Mouse (Mus musculus): ENCODE measurements at regions not wholly inside any gene's neighbourhood (a gene's known extent, or its start where the extent isn't known, plus 50 kb on each side); places are given as distances from the start of the nearest gene placed in this dataset.

GRCm38 (mm10) chr3:80501117-80501516 is 301.5 kb downstream of the Gria2 start:
- ATAC-seq = no peak
- H3K27me3 ChIP-seq (ENCODE audit: insufficient read depth, low read length) = no peaks in the 10 kb centered on the region
- WGBS = 50% methylated on average over 1 of the region's 1 CpGs

GRCm38 (mm10) chr3:80496556-80496955 is 306.1 kb downstream of the Gria2 start:
- Histone ChIP-seq H3K4me1 (ENCODE audit: insufficient read depth, low read length) (no peaks in the 10 kb centered on the region), H3K4me3 (ENCODE audit: low read length) (no peak overlapping the region), H3K27me3 (ENCODE audit: insufficient read depth, low read length) (no peaks in the 10 kb centered on the region), H3K36me3 (ENCODE audit: insufficient read depth, low read length) (no peaks in the 10 kb centered on the region), H3K27ac (no peak overlapping the region), H3K9ac (replicated peaks; ENCODE audit: low read length) (no peak overlapping the region), H3K9me3 (ENCODE audit: low read length) (no peaks in the 10 kb centered on the region), H3K4me2 (ENCODE audit: low read depth, low read length) (no peak overlapping the region)
- DNase-seq (ENCODE audit: low spot score) (no peak), ATAC-seq (no peak)
- 81% methylated on average over 2 of the region's 2 CpGs for WGBS
- no peak for TF ChIP-seq CTCF (IDR thresholded peaks at IDR 0.05; ENCODE audit: low read depth)

More at GRCm38 (mm10) chr3:80501117-80501516, 301.5 kb downstream of the Gria2 start:
- Histone ChIP-seq H3K27ac (no peak overlapping the region), H3K9me3 (ENCODE audit: low read length) (no peaks in the 10 kb centered on the region), H3K4me3 (ENCODE audit: low read length) (no peak overlapping the region), H3K9ac (replicated peaks; ENCODE audit: low read length) (no peak overlapping the region), H3K4me1 (ENCODE audit: insufficient read depth, low read length) (no peaks in the 10 kb centered on the region), H3K4me2 (ENCODE audit: low read depth, low read length) (no peak overlapping the region), H3K36me3 (ENCODE audit: insufficient read depth, low read length) (no peaks in the 10 kb centered on the region)
- no peak for TF ChIP-seq CTCF (IDR thresholded peaks at IDR 0.05; ENCODE audit: low read depth)
- DNase-seq (ENCODE audit: low spot score) = peak; percentile 25

GRCm38 (mm10) chr3:80484168-80484833 is 318.3 kb downstream of the Gria2 start:
- H3K9me3 ChIP-seq (ENCODE audit: low read length) = no peaks in the 10 kb centered on the region
- H3K4me3 ChIP-seq (ENCODE audit: low read length) = no peak overlapping the region
- no peak overlapping the region for H3K27ac ChIP-seq
- DNase-seq (ENCODE audit: low spot score) (no peak), ATAC-seq (no peak)
- TF ChIP-seq CTCF (IDR thresholded peaks at IDR 0.05; ENCODE audit: low read depth) = no peak
- no peaks in the 10 kb centered on the region for H3K27me3 ChIP-seq (ENCODE audit: insufficient read depth, low read length)
- H3K4me2 ChIP-seq (ENCODE audit: low read depth, low read length) = no peak overlapping the region
- no peaks in the 10 kb centered on the region for H3K36me3 ChIP-seq (ENCODE audit: insufficient read depth, low read length)
- H3K9ac ChIP-seq (replicated peaks; ENCODE audit: low read length) = no peak overlapping the region
- H3K4me1 ChIP-seq (ENCODE audit: insufficient read depth, low read length) = no peaks in the 10 kb centered on the region
- WGBS = 60% methylated on average over 3 of the region's 3 CpGs

GRCm38 (mm10) chr3:80478676-80479075 is 324.0 kb downstream of the Gria2 start:
- Histone ChIP-seq H3K27ac (no peak overlapping the region), H3K9ac (replicated peaks; ENCODE audit: low read length) (no peak overlapping the region), H3K27me3 (ENCODE audit: insufficient read depth, low read length) (no peaks in the 10 kb centered on the region), H3K4me2 (ENCODE audit: low read depth, low read length) (no peak overlapping the region), H3K4me3 (ENCODE audit: low read length) (no peak overlapping the region), H3K4me1 (ENCODE audit: insufficient read depth, low read length) (no peaks in the 10 kb centered on the region), H3K36me3 (ENCODE audit: insufficient read depth, low read length) (no peaks in the 10 kb centered on the region), H3K9me3 (ENCODE audit: low read length) (no peaks in the 10 kb centered on the region)
- ATAC-seq = no peak
- no peak for TF ChIP-seq CTCF (IDR thresholded peaks at IDR 0.05; ENCODE audit: low read depth)
- DNase-seq (ENCODE audit: low spot score) = no peak

- Histone ChIP-seq H3K4me1 (ENCODE audit: insufficient read depth, low read length) (no peaks in the 10 kb centered on the region), H3K27ac (no peak overlapping the region), H3K9me3 (ENCODE audit: low read length) (no peaks in the 10 kb centered on the region), H3K9ac (replicated peaks; ENCODE audit: low read length) (no peak overlapping the region), H3K4me3 (ENCODE audit: low read length) (no peak overlapping the region), H3K27me3 (ENCODE audit: insufficient read depth, low read length) (no peaks in the 10 kb centered on the region), H3K4me2 (ENCODE audit: low read depth, low read length) (no peak overlapping the region), H3K36me3 (ENCODE audit: insufficient read depth, low read length) (no peaks in the 10 kb centered on the region)
- ATAC-seq = no peak
- TF ChIP-seq CTCF (IDR thresholded peaks at IDR 0.05; ENCODE audit: low read depth) = no peak
- DNase-seq (ENCODE audit: low spot score) = no peak
Observed at GRCm38 (mm10) chr3:80473686-80474085, 328.9 kb downstream of the Gria2 start.
